Mouse (Mus musculus) adrenal gland, postnatal 0 days (tissue): Measurements from ENCODE around the gene Defb10. TPM values are rescaled to one million over a fixed set of nuclear protein-coding genes. Genes with fewer than 3 reads are reported as not detected.

ENCODE experiments used
- polyA plus RNA-seq: library from polyadenylated mRNA; unstranded; fragments of >200 nt; fragmentation: Nextera tagmentation; extraction: Ambion mirVana; gene quantifications from 2 replicates; pipeline ENCODE4 v1.2.1, GENCODE M21; 2015

The Defb10 gene
- polyA plus RNA-seq: not detected in 2 replicates

GRCm38 (mm10) chr8:21858586-21858985 lies at the start of gene Defb10:
Defb10 (plus strand) TSS chr8:21858901.

GRCm38 (mm10) chr8:21885321-21885720 lies 26.6 kb downstream of the Defb10 start, which contains the start of gene Defb9:
Defb9 (minus strand) TSS chr8:21885421.

GRCm38 (mm10) chr8:21906290-21906689 lies 47.6 kb downstream of the Defb10 start, which contains the start of gene Defb11:
Defb11 (minus strand) TSS chr8:21906412.

Other genes with a start within 250 kb of the Defb10 start
- gene Defa26, start 240.7 kb upstream of the Defb10 start, polyA plus RNA-seq: not detected in 2 replicates
- gene Defa17, start 203.1 kb upstream of the Defb10 start, polyA plus RNA-seq: 1.1 TPM in 1 of 2 replicates, not detected in the other
- gene Defa34, start 193.1 kb upstream of the Defb10 start, polyA plus RNA-seq: not detected in 2 replicates
- gene AY761184, start 155.3 kb upstream of the Defb10 start, polyA plus RNA-seq: not detected in 2 replicates
- gene Defa24, start 124.4 kb upstream of the Defb10 start, polyA plus RNA-seq: 0.35 and 0.37 TPM in 2 replicates
- not detected in 2 replicates for gene Defb50, start 35.4 kb upstream of the Defb10 start, polyA plus RNA-seq
- gene Defb2, start 19.0 kb upstream of the Defb10 start, polyA plus RNA-seq: not detected in 2 replicates
- gene Defb9, start 26.5 kb downstream of the Defb10 start, polyA plus RNA-seq: not detected in 2 replicates
- not detected in 2 replicates for gene Defb11, start 47.5 kb downstream of the Defb10 start, polyA plus RNA-seq
- gene Defb15, start 73.8 kb downstream of the Defb10 start, polyA plus RNA-seq: not detected in 2 replicates
- gene Defb35, start 79.5 kb downstream of the Defb10 start, polyA plus RNA-seq: not detected in 2 replicates
- gene Defb13, start 87.9 kb downstream of the Defb10 start, polyA plus RNA-seq: not detected in 2 replicates
- gene Fam90a1a, start 99.8 kb downstream of the Defb10 start, polyA plus RNA-seq: not detected in 2 replicates
- gene Ccdc70, start 110.9 kb downstream of the Defb10 start, polyA plus RNA-seq: not detected in 2 replicates
- gene Atp7b, start 201.4 kb downstream of the Defb10 start, polyA plus RNA-seq: 0.41 and 0.84 TPM in 2 replicates
- gene Alg11, start 201.8 kb downstream of the Defb10 start, polyA plus RNA-seq: 18.8 and 22.3 TPM in 2 replicates